Mouse (Mus musculus) granulocyte monocyte progenitor cell, adult 5-6 weeks (primary cell): ENCODE results near the gene Mab21l1. TPM values are rescaled to one million over a fixed set of nuclear protein-coding genes. Genes with fewer than 3 reads are reported as not detected.
A peak's percentile ranks its signal among the peaks of the same experiment; 100 is the strongest.

ENCODE experiments used
- ATAC-seq: replicated peaks from 2 replicates; pipeline ENCODE4 v1.8.0; 2016; ENCODE audit warnings: mild to moderate bottlenecking, moderate TSS enrichment, inconsistent platforms; ENCODE audit not compliant: poor library complexity, severe bottlenecking
- total RNA-seq, 2 experiments: library from RNA; stranded (forward) in 1 of 2; stranded (reverse) in 1 of 2; fragments of 200-712, 200-1000 nt in 1 of 2; fragments of >200 nt in 1 of 2; fragmentation: Nextera tagmentation in 1 of 2; gene quantifications; 2 replicates each; pipeline ENCODE4 v1.2.3; 2014 to 2017

Gene Mab21l1
- total RNA-seq (2014; fragmentation: Nextera tagmentation) (not detected in 2 replicates), total RNA-seq (2017) (0.10 TPM in 1 of 2 replicates, not detected in the other)

- ATAC-seq = peak; percentile 49
Observed at GRCm38 (mm10) chr3:55782056-55782687, at the start of gene Mab21l1. Gene Mab21l1, plus strand, starts transcription at chr3:55782510.

- no peak for ATAC-seq
Observed at GRCm38 (mm10) chr3:55733665-55734064, 48.6 kb upstream of the Mab21l1 start.

GRCm38 (mm10) chr3:55741428-55741827, 40.9 kb upstream of the Mab21l1 start:
- no peak for ATAC-seq

GRCm38 (mm10) chr3:55742218-55742617, 40.1 kb upstream of the Mab21l1 start:
- no peak for ATAC-seq

- ATAC-seq = no peak
Observed at GRCm38 (mm10) chr3:55742654-55743053, 39.7 kb upstream of the Mab21l1 start.

- ATAC-seq = peak; percentile 88
Observed at GRCm38 (mm10) chr3:55743885-55744284, 38.4 kb upstream of the Mab21l1 start.

GRCm38 (mm10) chr3:55750445-55751065, 31.8 kb upstream of the Mab21l1 start:
- ATAC-seq = no peak

- no peak for ATAC-seq
Observed at GRCm38 (mm10) chr3:55751363-55751762, 30.9 kb upstream of the Mab21l1 start.

GRCm38 (mm10) chr3:55752558-55752957, 29.8 kb upstream of the Mab21l1 start:
- ATAC-seq = no peak; the same call in 1 of the 2 replicates

GRCm38 (mm10) chr3:55753872-55754271, 28.4 kb upstream of the Mab21l1 start:
- ATAC-seq = no peak

- ATAC-seq = no peak
Observed at GRCm38 (mm10) chr3:55754981-55755608, 27.2 kb upstream of the Mab21l1 start.

- no peak for ATAC-seq
Observed at GRCm38 (mm10) chr3:55755805-55756601, 26.3 kb upstream of the Mab21l1 start.

GRCm38 (mm10) chr3:55756602-55757190, 25.6 kb upstream of the Mab21l1 start:
- no peak for ATAC-seq

GRCm38 (mm10) chr3:55758297-55758696, 24.0 kb upstream of the Mab21l1 start:
- ATAC-seq = peak; percentile 52; the same call in 1 of the 2 replicates

- ATAC-seq = no peak
Observed at GRCm38 (mm10) chr3:55763591-55763990, 18.7 kb upstream of the Mab21l1 start.

GRCm38 (mm10) chr3:55768654-55769053, 13.7 kb upstream of the Mab21l1 start:
- ATAC-seq = peak; percentile 55

GRCm38 (mm10) chr3:55769308-55769707, 13.0 kb upstream of the Mab21l1 start:
- no peak for ATAC-seq

- no peak for ATAC-seq
Observed at GRCm38 (mm10) chr3:55774203-55774602, 8.1 kb upstream of the Mab21l1 start.

GRCm38 (mm10) chr3:55775245-55775644, 7.1 kb upstream of the Mab21l1 start:
- ATAC-seq = no peak

- ATAC-seq = no peak
Observed at GRCm38 (mm10) chr3:55775753-55776152, 6.6 kb upstream of the Mab21l1 start.
